Mouse (Mus musculus): ENCODE measurements around the gene Ppp3ca. TPM values are rescaled to one million over a fixed set of nuclear protein-coding genes. Genes with fewer than 3 reads are reported as not detected.

Ppp3ca gene
- polyA plus RNA-seq, 1 experiment from 2014 or later: 10.2 TPM

DNA sequence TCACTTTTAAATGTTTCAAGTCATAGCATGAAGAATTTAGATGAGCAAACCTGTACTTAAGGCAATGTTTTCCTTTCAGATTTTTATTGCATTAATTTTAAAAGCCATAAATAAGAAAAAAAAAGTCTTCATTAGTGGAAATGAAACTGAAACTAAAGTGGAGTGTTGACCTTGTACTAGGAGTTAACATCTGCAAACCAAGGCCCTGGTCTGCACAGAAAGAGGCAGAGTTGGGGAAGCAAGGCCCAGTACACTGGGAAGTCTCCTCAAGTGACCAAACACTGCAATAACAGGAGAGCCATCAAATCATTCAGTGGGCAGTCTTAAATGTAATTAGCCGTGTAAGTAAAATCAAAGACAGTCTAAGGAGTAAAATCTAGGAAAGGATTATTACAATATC lies 38.3 kb downstream of the Ppp3ca start:
- WGBS (ENCODE audit: insufficient replicate concordance): 33% methylated on average over 1 of the region's 1 CpGs
- ATAC-seq (ENCODE audit: low read depth): no peak
- Histone ChIP-seq H3K4me1 (ENCODE audit: control insufficient read depth, low read depth, low read length) (no peaks in the 10 kb centered on the region; the same call in 1 of the 2 replicates), H3K27ac (ENCODE audit: low read length) (no peak overlapping the region), H3K36me3 (ENCODE audit: control insufficient read depth, insufficient read depth) (no peaks in the 10 kb centered on the region), H3K9me3 (replicated peaks; ENCODE audit: control insufficient read depth, low read length) (no peaks in the 10 kb centered on the region), H3K9ac (ENCODE audit: low read depth, low read length) (no peak overlapping the region), H3K4me3 (ENCODE audit: low read depth, low read length) (no peak overlapping the region), H3K27me3 (ENCODE audit: control insufficient read depth, insufficient read depth, low read depth, low read length) (no peaks in the 10 kb centered on the region), H3K4me2 (ENCODE audit: low read depth, low read length) (no peak overlapping the region)

DNA sequence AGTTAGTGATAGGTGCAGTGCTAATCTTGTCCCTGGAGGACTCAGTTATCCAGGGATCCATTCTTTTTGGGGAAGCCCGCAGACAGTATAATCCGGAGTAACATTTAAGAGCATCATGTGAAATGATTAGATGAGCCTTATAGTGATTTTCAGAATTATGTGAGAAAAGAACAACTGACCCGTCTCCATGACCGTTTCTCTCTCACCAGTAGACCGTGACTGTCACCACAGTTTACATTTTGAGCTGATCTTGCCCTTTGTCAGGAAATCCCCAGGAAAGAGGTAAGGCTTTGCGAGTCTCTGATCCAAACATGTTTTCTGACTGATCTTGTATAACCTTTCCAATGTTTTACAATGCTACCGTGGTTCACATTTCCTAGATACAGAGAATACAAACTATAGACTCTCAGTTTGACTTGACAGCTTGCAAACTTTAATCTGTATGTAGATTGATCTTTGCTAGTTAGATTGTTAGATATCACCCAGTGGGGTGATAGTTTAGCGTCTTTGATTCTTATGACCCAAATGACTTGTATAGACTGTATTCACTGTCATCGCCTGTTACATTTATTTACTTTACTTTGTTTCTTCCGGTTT lies 40.5 kb downstream of the Ppp3ca start:
- H3K36me3 ChIP-seq (ENCODE audit: control insufficient read depth, insufficient read depth): no peaks in the 10 kb centered on the region
- 53% methylated on average over 10 of the region's 10 CpGs for WGBS (ENCODE audit: insufficient replicate concordance)
- H3K4me1 ChIP-seq (ENCODE audit: control insufficient read depth, low read depth, low read length): no peaks in the 10 kb centered on the region; the same call in 1 of the 2 replicates
- H3K9me3 ChIP-seq (replicated peaks; ENCODE audit: control insufficient read depth, low read length): no peaks in the 10 kb centered on the region
- no peak overlapping the region for H3K4me2 ChIP-seq (ENCODE audit: low read depth, low read length)
- H3K27ac ChIP-seq (ENCODE audit: low read length): no peak overlapping the region
- H3K27me3 ChIP-seq (ENCODE audit: control insufficient read depth, insufficient read depth, low read depth, low read length): no peaks in the 10 kb centered on the region
- no peak overlapping the region for H3K4me3 ChIP-seq (ENCODE audit: low read depth, low read length)
- ATAC-seq (ENCODE audit: low read depth): no peak
- no peak overlapping the region for H3K9ac ChIP-seq (ENCODE audit: low read depth, low read length)

DNA sequence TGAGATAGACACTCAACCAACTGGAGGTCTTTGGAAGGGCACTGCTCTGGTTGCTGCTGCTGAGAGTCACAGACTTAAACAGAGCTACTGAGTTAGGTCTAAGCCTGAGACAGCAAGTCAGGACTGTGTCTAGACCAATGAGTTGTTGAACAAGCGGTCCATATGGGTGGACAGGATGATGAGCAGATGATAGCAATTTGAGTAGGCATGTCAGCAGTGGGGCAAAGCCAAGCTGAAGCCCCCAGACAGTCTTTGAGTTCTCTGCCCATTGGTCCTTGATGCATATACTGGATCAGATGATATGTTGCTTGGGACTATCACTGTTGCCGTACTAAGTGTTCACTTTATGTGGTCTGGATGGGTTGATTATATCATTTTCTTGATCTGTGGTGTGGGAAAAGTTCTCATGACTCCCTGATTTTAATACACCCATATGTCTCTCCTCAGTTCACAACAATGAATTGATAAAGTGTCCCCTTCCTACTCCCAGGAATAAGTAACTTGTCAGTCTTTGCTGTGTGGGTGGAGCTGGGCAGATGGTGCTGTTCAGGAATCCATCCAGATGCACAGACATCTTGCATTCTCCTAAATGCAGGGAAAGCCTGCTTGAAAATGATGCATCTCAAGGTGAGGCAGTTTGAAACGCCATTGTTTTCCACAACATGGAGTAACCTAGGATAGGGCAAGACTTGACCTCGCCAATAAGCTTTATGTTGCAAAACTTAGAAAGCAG lies 44.5 kb downstream of the Ppp3ca start:
- no peak overlapping the region for H3K27ac ChIP-seq (ENCODE audit: low read length)
- H3K27me3 ChIP-seq (ENCODE audit: control insufficient read depth, insufficient read depth, low read depth, low read length): no peaks in the 10 kb centered on the region
- H3K9ac ChIP-seq (ENCODE audit: low read depth, low read length): no peak overlapping the region
- no peaks in the 10 kb centered on the region for H3K9me3 ChIP-seq (replicated peaks; ENCODE audit: control insufficient read depth, low read length)
- no peak overlapping the region for H3K4me2 ChIP-seq (ENCODE audit: low read depth, low read length)
- no peak overlapping the region for H3K4me3 ChIP-seq (ENCODE audit: low read depth, low read length)
- 61% methylated on average over 4 of the region's 4 CpGs for WGBS (ENCODE audit: insufficient replicate concordance)
- H3K36me3 ChIP-seq (ENCODE audit: control insufficient read depth, insufficient read depth): no peaks in the 10 kb centered on the region
- no peaks in the 10 kb centered on the region for H3K4me1 ChIP-seq (ENCODE audit: control insufficient read depth, low read depth, low read length)
- no peak for ATAC-seq (ENCODE audit: low read depth)

DNA sequence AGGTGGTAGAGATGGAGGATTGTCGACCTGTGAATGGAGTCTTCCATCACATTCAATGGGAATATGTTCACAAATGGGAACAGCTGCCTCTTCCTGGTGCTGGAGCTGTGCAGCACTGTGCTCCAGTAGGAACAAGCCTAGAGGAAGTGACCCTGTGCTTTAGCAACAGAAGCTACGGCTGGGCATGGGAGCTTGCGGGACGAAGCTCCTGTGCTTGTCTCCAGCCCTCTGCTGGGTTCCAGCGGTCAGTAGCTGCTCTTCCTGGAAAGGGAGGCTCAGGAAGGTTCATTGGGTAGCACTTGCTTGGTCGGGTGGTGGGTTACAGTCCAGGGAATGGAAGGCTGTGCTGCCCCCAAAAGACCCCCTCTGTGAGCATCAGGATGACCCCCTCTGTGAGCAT lies 46.3 kb downstream of the Ppp3ca start:
- Histone ChIP-seq H3K9ac (ENCODE audit: low read depth, low read length) (no peak overlapping the region), H3K4me2 (ENCODE audit: low read depth, low read length) (no peak overlapping the region), H3K4me3 (ENCODE audit: low read depth, low read length) (no peak overlapping the region), H3K4me1 (ENCODE audit: control insufficient read depth, low read depth, low read length) (no peaks in the 10 kb centered on the region), H3K9me3 (replicated peaks; ENCODE audit: control insufficient read depth, low read length) (no peaks in the 10 kb centered on the region), H3K27me3 (ENCODE audit: control insufficient read depth, insufficient read depth, low read depth, low read length) (no peaks in the 10 kb centered on the region), H3K27ac (ENCODE audit: low read length) (no peak overlapping the region), H3K36me3 (ENCODE audit: control insufficient read depth, insufficient read depth) (no peaks in the 10 kb centered on the region)
- ATAC-seq (ENCODE audit: low read depth): no peak
- 59% methylated on average over 6 of the region's 6 CpGs for WGBS (ENCODE audit: insufficient replicate concordance)

DNA sequence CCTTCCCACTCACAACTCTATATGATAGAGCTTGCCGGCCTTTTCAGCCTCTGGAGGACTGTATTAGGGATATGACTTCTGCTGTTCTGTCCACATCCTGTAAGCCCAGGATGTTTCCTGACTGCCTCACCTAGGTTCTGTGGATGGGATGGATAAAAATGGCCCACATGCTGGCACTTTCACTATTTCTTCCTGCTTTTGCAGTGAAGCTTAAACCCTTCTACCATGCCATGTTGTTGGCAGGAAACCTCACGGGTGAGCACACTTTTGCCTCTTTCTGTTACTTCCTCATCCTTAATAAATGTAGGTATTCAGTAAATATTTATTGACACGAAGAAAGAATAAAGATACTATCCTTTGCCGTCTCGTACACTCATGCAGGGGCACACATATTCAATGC lies 48.5 kb downstream of the Ppp3ca start:
- WGBS (ENCODE audit: insufficient replicate concordance): 58% methylated on average over 5 of the region's 5 CpGs
- Histone ChIP-seq H3K27ac (ENCODE audit: low read length) (no peak overlapping the region), H3K4me2 (ENCODE audit: low read depth, low read length) (no peak overlapping the region), H3K36me3 (ENCODE audit: control insufficient read depth, insufficient read depth) (no peaks in the 10 kb centered on the region), H3K4me1 (ENCODE audit: control insufficient read depth, low read depth, low read length) (no peaks in the 10 kb centered on the region), H3K9me3 (replicated peaks; ENCODE audit: control insufficient read depth, low read length) (no peaks in the 10 kb centered on the region), H3K9ac (ENCODE audit: low read depth, low read length) (no peak overlapping the region), H3K27me3 (ENCODE audit: control insufficient read depth, insufficient read depth, low read depth, low read length) (no peaks in the 10 kb centered on the region), H3K4me3 (ENCODE audit: low read depth, low read length) (no peak overlapping the region)
- no peak for ATAC-seq (ENCODE audit: low read depth)

DNA sequence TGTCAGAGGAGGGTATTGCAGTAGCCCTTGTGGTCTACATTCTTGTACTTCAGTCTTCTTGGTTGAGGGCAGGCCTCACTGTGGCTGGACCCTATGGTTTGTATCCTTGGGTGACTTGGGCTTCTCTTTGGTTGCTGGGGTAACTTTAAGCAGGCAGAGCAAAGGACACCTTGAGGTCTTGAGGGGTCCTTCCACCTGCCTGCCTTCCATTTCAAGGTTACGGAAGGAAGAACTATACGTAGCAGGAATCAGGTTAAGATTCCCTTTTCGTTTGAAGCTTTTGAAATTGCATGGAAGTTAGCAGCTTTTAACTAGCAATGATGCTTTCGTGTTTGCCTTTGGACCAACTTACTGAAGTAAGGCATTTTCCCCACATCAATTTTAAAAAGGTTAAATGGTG lies 51.3 kb downstream of the Ppp3ca start:
- no peak overlapping the region for H3K9ac ChIP-seq (ENCODE audit: low read depth, low read length)
- no peaks in the 10 kb centered on the region for H3K36me3 ChIP-seq (ENCODE audit: control insufficient read depth, insufficient read depth)
- H3K9me3 ChIP-seq (replicated peaks; ENCODE audit: control insufficient read depth, low read length): no peaks in the 10 kb centered on the region
- 74% methylated on average over 4 of the region's 4 CpGs for WGBS (ENCODE audit: insufficient replicate concordance)
- no peak overlapping the region for H3K4me3 ChIP-seq (ENCODE audit: low read depth, low read length)
- no peak overlapping the region for H3K4me2 ChIP-seq (ENCODE audit: low read depth, low read length)
- H3K27ac ChIP-seq (ENCODE audit: low read length): no peak overlapping the region
- H3K4me1 ChIP-seq (ENCODE audit: control insufficient read depth, low read depth, low read length): no peaks in the 10 kb centered on the region
- no peaks in the 10 kb centered on the region for H3K27me3 ChIP-seq (ENCODE audit: control insufficient read depth, insufficient read depth, low read depth, low read length)
- no peak for ATAC-seq (ENCODE audit: low read depth)

DNA sequence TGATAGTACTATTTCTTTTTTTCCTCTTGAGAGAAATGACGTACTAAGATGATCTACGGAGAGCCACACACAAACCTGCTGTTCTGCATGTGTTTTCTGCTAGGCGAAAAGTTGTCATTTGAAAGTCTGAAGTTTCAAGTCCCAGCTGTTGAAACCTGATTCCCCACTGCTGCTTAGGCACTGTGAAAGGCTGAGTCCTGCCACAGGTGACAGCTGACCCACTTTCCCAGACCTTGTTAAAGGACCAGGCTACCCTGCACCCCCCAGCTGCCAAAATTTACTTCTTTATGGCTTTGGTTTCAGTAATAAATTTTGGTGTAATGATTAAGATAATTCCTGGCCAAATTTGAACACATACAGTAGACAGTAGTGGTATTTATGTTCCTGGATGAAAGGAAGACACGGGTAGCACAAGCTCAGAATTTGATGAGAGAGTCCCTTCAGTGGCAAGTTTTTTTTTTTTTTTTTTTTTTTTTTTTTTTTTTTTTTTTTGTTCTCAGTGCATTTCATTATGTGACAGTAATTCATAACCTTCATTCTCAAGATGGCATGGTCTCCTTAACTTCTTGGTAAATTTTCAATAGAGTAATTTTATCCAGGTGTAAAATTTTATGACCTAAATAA lies 52.0 kb downstream of the Ppp3ca start:
- WGBS (ENCODE audit: insufficient replicate concordance): 66% methylated on average over 4 of the region's 4 CpGs
- H3K27me3 ChIP-seq (ENCODE audit: control insufficient read depth, insufficient read depth, low read depth, low read length): no peaks in the 10 kb centered on the region
- no peaks in the 10 kb centered on the region for H3K9me3 ChIP-seq (replicated peaks; ENCODE audit: control insufficient read depth, low read length)
- H3K36me3 ChIP-seq (ENCODE audit: control insufficient read depth, insufficient read depth): no peaks in the 10 kb centered on the region
- no peak overlapping the region for H3K4me2 ChIP-seq (ENCODE audit: low read depth, low read length)
- H3K4me1 ChIP-seq (ENCODE audit: control insufficient read depth, low read depth, low read length): no peaks in the 10 kb centered on the region
- no peak for ATAC-seq (ENCODE audit: low read depth)
- H3K27ac ChIP-seq (ENCODE audit: low read length): no peak overlapping the region
- no peak overlapping the region for H3K9ac ChIP-seq (ENCODE audit: low read depth, low read length)
- H3K4me3 ChIP-seq (ENCODE audit: low read depth, low read length): no peak overlapping the region

DNA sequence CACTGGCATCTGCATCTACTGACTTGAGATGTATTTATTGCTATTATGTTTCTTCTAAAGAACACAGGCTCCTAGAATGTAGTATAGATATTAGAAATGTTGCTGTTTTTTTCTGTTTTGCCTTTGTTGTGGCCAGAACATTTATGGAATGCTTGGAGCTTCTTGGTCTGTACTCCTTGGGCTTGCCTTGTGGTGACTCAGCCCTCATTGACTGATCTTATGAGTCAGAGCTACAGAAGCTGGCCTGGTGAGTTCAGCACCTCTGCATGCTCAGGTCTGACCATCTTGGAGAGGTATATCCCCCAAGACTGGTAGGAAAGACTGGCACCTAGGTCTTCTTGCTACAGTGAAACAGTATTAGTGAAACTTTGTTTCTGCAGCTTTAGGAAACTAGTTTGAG lies 52.6 kb downstream of the Ppp3ca start:
- no peak overlapping the region for H3K4me3 ChIP-seq (ENCODE audit: low read depth, low read length)
- H3K27ac ChIP-seq (ENCODE audit: low read length): no peak overlapping the region
- H3K4me1 ChIP-seq (ENCODE audit: control insufficient read depth, low read depth, low read length): no peaks in the 10 kb centered on the region
- no peak for ATAC-seq (ENCODE audit: low read depth)
- no peaks in the 10 kb centered on the region for H3K27me3 ChIP-seq (ENCODE audit: control insufficient read depth, insufficient read depth, low read depth, low read length)
- H3K4me2 ChIP-seq (ENCODE audit: low read depth, low read length): no peak overlapping the region
- no peaks in the 10 kb centered on the region for H3K9me3 ChIP-seq (replicated peaks; ENCODE audit: control insufficient read depth, low read length)
- H3K9ac ChIP-seq (ENCODE audit: low read depth, low read length): no peak overlapping the region
- no peaks in the 10 kb centered on the region for H3K36me3 ChIP-seq (ENCODE audit: control insufficient read depth, insufficient read depth)

Measured in liver, embryonic 16.5 days (tissue).